Mouse (Mus musculus): ENCODE measurements at regions not wholly inside any gene's neighbourhood (a gene's known extent, or its start where the extent isn't known, plus 50 kb on each side); places are given as distances from the start of the nearest gene placed in this dataset.

GRCm38 (mm10) chr19:54202456-54202855 lies 158.5 kb downstream of the Adra2a start:
- TF ChIP-seq CTCF (IDR thresholded peaks at IDR 0.05; ENCODE audit: extremely low read depth, insufficient read length, insufficient replicate concordance, low read depth, low read length) (no peak), POLR2A (IDR thresholded peaks at IDR 0.05; ENCODE audit: low read depth, low read length) (no peak)
